Mouse (Mus musculus) forebrain, embryonic 12.5 days (tissue): Measurements from ENCODE around the gene Ppm1m. TPM values are rescaled to one million over a fixed set of nuclear protein-coding genes. Genes with fewer than 3 reads are reported as not detected.

Source experiments
- ATAC-seq: fragments of 200-750 bp; cut with Nextera tagmentation; 2 replicates; pipeline ENCODE4 v1.8.0; 2017; ENCODE audit warnings: moderate TSS enrichment; ENCODE audit not compliant: low FRiP score
- H3K27ac ChIP-seq: fragments of 300-500 bp; sonication (generic); 2 replicates; pipeline ENCODE4 v1.5.1; 2016; ENCODE audit warnings: mild to moderate bottlenecking
- H3K27me3 ChIP-seq: fragments of 300-500 bp; sonication (generic); 2 replicates; pipeline ENCODE4 v1.6.1; 2016; ENCODE audit warnings: mild to moderate bottlenecking
- H3K36me3 ChIP-seq: fragments of 300-500 bp; sonication (generic); replicated peaks from 2 replicates; pipeline ENCODE4 v1.6.1; 2016; ENCODE audit warnings: mild to moderate bottlenecking
- H3K4me1 ChIP-seq: fragments of 300-500 bp; sonication (generic); 2 replicates; pipeline ENCODE4 v1.6.1; 2016
- H3K4me2 ChIP-seq: fragments of 300-500 bp; sonication (generic); 2 replicates; pipeline ENCODE4 v1.6.1; 2016; ENCODE audit warnings: mild to moderate bottlenecking, moderate library complexity
- H3K4me3 ChIP-seq: fragments of 300-500 bp; sonication (generic); replicated peaks from 2 replicates; pipeline ENCODE4 v1.5.1; 2016; ENCODE audit warnings: mild to moderate bottlenecking
- H3K9ac ChIP-seq: fragments of 300-500 bp; sonication (generic); 2 replicates; pipeline ENCODE4 v1.6.1; 2016; ENCODE audit warnings: mild to moderate bottlenecking
- H3K9me3 ChIP-seq: fragments of 300-500 bp; sonication (generic); 2 replicates; pipeline ENCODE4 v1.6.1; 2016
- WGBS: fragments of 180-500 bp; shearing (Covaris S2); methylation state at CpG from one replicate; pipeline ENCODE4 v1.1.7; 2016; 5-methylcytosine and 5-hydroxymethylcytosine counted together
- polyA plus RNA-seq: library from polyadenylated mRNA; unstranded; fragments of >200 nt; fragmentation: Nextera tagmentation; extraction: Ambion mirVana; gene quantifications from 2 replicates; pipeline ENCODE4 v1.2.1, GENCODE M21; 2016

The Ppm1m gene
- polyA plus RNA-seq, result 29.6 and 33.3 TPM in 2 replicates

DNA sequence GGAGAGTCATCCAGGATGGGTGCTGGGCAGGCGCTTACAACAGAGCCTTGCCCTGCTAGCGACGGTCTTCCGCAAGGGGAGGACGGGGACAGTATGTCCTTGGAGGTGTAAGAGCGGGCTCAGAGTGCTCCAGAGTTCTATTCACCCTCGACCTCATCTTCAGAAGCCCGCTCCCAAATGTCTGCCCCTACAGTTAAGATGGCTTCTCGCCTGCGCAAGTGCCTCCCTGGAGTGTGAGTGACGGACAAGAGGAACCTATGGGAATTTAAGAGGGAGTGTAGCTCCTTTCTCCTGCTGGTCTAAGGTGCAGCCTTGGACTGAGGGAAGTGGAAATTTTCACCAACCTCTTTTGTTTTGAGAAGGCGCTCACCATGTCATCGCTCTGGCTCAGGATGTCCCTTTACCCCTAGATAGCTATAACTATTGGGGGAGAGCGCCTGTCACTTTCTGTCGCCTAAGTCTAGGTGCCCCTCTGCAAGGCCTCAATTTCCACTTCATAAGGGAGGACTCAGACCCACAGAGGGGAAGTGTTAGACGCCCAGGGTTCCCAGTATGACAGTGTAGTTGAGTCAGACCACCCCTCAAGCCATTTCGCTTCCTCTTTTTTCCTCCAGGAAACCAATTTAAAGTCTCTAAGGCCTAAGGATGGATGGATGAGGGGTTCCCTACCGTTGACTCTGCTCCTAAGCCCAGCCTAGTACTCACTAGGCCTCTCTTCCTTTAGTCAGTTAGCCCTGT, at the start of gene Ppm1m:
Ppm1m (minus strand) TSS at position 212 of the 738 bp plus-strand sequence.
- Histone ChIP-seq H3K27me3 (0 out of 2 replicates have a peak, but pooled peaks cover 7% of the 10 kb centered on the region), H3K36me3 (peaks cover 10% of the 10 kb centered on the region), H3K9me3 (no peaks in the 10 kb centered on the region), H3K4me3 (peak within 1 kb of the TSS; percentile 73), H3K9ac (peak within 1 kb of the TSS; percentile 75), H3K4me1 (peaks cover 42% of the 10 kb centered on the region), H3K27ac (no peak within 1 kb of the TSS), H3K4me2 (peak within 1 kb of the TSS; percentile 75)
- ATAC-seq, result peak; percentile 0; the same call in 1 of the 2 replicates
- WGBS, result 43% methylated on average over 18 of the region's 18 CpGs

DNA sequence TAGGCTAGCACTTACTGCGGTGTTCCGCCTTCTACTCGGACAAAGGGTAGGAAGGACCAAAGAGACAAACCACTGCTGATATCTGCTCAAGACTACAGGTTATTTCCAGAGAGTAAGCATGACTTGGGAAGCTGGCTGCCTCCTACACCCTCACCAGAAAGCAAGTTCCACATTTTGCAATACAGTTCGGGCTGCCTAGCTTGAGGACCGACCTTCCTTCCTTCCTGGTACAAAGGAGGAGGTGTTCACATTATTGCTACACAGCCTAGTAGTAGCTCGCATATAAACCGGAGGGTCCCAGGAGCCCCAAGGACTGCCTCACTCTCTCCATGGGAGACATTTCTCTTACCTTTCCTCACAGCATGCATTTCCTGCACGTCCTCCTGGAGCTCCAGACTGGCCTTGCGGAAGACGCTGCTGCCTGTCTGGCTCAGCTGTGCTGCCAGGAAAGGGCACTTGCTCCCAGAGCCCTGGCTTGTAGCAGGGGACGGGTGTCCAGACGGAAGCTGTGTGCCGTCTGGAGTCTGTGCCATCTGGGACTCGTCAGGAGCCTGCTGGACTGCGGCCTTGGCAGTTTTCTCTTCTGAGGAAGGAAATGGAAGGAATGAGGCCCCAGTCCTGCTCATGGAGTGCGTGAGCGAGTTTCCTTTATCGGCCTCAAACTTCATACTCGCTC, 43.4 kb upstream of the Ppm1m start:
- 83% methylated on average over 19 of the region's 19 CpGs for WGBS
- Histone ChIP-seq H3K27ac (0 out of 2 replicates have a peak overlapping the region, but pooled peaks have one; percentile 6), H3K9me3 (no peaks in the 10 kb centered on the region), H3K4me2 (no peak overlapping the region), H3K36me3 (peaks cover 56% of the 10 kb centered on the region), H3K4me3 (no peak overlapping the region), H3K27me3 (no peaks in the 10 kb centered on the region), H3K4me1 (peaks cover 16% of the 10 kb centered on the region), H3K9ac (no peak overlapping the region)
- ATAC-seq, result no peak

DNA sequence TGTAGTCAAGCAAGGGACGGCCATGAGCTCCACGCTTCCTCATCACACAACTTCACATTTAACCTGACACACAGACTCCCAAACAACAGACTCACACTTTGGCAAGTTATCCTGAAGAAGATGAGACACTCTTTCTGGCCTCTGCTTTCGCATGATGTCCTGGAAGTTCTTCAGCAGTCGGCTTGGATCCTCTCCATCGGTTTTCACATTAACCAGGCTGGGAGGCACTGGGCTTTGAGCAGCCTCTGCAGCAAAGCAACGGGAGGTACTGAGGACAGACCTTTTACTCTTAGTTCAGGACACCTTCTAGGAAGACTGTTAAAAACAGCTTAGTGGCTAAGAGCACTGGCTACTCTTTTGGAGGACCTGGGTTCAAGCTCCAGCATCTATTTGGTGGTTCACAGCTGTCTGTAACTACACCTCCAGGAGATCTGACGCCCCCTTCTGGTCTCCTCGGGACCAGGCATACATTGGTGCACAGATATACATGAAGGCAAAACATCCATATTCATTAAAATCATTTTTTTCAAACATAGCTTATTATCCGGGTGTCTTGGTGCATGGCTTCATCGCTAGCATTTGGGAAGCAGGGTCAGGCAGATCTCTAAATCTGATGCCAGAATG, 42.1 kb upstream of the Ppm1m start:
- ATAC-seq, result no peak
- Histone ChIP-seq H3K4me3 (no peak overlapping the region), H3K9me3 (no peaks in the 10 kb centered on the region), H3K4me1 (peaks cover 8% of the 10 kb centered on the region), H3K4me2 (no peak overlapping the region), H3K27ac (no peak overlapping the region), H3K9ac (no peak overlapping the region), H3K36me3 (peaks cover 69% of the 10 kb centered on the region), H3K27me3 (no peaks in the 10 kb centered on the region)
- 88% methylated on average over 10 of the region's 10 CpGs for WGBS

DNA sequence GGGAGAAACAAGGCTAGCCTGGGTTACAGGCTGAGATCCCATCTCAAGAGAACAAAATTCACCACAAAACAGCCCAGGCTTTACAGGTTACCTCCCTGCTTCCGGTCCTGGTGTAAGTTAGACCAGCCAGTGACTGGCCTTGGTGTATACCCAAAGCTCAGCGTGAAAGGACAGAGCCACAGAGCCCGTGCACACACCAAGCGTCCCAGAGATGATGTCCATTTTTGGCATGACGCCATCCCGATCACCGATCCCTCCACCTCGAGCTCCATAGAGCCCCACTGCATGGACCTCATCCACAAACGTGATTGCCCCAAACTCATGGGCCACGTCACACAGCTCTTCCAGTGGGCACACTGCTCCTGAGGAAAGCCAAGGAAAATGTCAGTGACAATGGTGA, 38.3 kb upstream of the Ppm1m start:
- no peak overlapping the region for H3K4me2 ChIP-seq
- no peak overlapping the region for H3K4me3 ChIP-seq
- no peaks in the 10 kb centered on the region for H3K9me3 ChIP-seq
- 93% methylated on average over 10 of the region's 10 CpGs for WGBS
- H3K36me3 ChIP-seq, result peaks cover 98% of the 10 kb centered on the region
- no peaks in the 10 kb centered on the region for H3K4me1 ChIP-seq
- ATAC-seq, result no peak
- no peak overlapping the region for H3K9ac ChIP-seq
- no peaks in the 10 kb centered on the region for H3K27me3 ChIP-seq
- H3K27ac ChIP-seq, result no peak overlapping the region

DNA sequence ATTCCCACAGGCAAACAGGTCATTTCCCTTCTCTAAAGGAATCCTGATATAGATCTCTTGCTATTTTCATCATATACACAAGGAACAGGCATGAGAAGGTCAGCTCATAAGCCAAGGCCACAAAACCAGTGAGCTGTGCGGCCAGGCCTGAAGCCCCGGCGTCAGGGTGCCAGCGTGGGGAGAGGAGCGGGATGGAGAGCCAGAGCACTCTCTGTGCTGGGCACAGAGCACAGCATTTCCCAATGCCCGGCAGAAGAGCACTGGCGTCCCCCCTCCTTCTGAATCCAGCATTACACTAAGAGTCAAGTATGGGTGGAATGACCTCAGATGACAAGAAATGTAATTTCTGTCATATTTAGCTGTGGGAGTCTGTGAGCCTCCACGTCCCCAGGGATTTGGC, 37.9 kb upstream of the Ppm1m start:
- H3K4me3 ChIP-seq, result no peak overlapping the region
- H3K27ac ChIP-seq, result no peak overlapping the region
- no peaks in the 10 kb centered on the region for H3K27me3 ChIP-seq
- 91% methylated on average over 8 of the region's 8 CpGs for WGBS
- H3K36me3 ChIP-seq, result peaks cover 98% of the 10 kb centered on the region
- H3K9ac ChIP-seq, result no peak overlapping the region
- H3K9me3 ChIP-seq, result no peaks in the 10 kb centered on the region
- ATAC-seq, result no peak
- H3K4me1 ChIP-seq, result no peaks in the 10 kb centered on the region
- H3K4me2 ChIP-seq, result no peak overlapping the region

DNA sequence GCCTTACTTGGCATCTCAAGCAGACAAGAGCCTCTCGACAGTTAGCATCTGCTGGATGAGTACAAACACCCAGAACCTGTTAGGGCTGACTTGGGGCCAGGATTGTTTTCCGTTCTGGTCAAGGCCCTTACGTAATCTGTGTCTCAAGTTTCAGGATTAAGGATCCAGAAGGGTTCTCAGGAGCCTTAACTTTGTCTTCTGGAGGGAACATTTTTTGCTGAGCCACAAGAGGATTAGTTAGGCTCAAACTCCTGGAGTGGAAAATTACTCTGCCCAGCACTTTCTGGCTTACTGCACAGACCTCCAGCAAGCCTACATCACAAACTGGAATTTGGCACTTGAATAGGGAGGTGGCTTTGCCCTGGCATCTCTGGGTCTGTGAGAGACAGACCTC, 37.3 kb upstream of the Ppm1m start:
- Histone ChIP-seq H3K4me1 (no peaks in the 10 kb centered on the region), H3K27me3 (no peaks in the 10 kb centered on the region), H3K4me2 (no peak overlapping the region), H3K36me3 (peaks cover 95% of the 10 kb centered on the region), H3K9ac (no peak overlapping the region), H3K9me3 (no peaks in the 10 kb centered on the region), H3K4me3 (no peak overlapping the region), H3K27ac (no peak overlapping the region)
- no peak for ATAC-seq
- 82% methylated on average over 3 of the region's 3 CpGs for WGBS

DNA sequence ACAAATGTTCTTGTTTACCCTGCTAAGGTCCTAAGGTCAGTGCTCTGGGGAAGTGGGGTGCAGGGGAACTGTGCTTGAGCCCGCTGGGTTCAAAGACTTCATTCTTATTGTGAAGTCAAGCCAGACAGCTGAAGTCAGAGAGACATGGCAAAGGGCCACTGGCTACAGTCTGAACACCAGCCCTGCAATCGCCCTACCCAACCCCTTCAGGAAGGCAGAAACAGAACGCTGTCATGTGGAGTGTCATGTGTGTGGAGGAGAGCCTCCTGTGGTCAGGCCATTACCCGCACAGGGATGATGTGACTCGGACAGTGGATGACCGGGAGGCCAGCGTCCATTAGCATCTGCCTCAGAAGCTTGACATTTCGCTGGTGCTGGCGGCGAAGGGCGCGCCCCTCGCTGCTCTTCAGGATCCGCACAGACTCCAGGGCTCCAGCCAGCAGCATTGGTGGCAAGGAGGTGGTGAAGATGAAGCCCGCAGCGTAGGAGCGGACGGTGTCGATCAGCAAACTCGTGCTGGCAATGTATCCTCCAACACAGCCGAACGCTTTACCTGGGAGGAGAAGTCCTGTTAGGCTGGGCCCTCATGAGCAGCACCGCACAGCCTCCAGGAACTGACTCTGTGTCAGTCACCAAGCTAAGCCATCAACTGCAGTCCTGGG, 36.7 kb upstream of the Ppm1m start:
- no peak for ATAC-seq
- H3K9ac ChIP-seq, result no peak overlapping the region
- no peak overlapping the region for H3K4me3 ChIP-seq
- H3K27me3 ChIP-seq, result no peaks in the 10 kb centered on the region
- H3K27ac ChIP-seq, result no peak overlapping the region
- H3K4me1 ChIP-seq, result no peaks in the 10 kb centered on the region
- WGBS, result 94% methylated on average over 23 of the region's 23 CpGs
- no peaks in the 10 kb centered on the region for H3K9me3 ChIP-seq
- H3K36me3 ChIP-seq, result peaks cover 90% of the 10 kb centered on the region
- H3K4me2 ChIP-seq, result no peak overlapping the region

DNA sequence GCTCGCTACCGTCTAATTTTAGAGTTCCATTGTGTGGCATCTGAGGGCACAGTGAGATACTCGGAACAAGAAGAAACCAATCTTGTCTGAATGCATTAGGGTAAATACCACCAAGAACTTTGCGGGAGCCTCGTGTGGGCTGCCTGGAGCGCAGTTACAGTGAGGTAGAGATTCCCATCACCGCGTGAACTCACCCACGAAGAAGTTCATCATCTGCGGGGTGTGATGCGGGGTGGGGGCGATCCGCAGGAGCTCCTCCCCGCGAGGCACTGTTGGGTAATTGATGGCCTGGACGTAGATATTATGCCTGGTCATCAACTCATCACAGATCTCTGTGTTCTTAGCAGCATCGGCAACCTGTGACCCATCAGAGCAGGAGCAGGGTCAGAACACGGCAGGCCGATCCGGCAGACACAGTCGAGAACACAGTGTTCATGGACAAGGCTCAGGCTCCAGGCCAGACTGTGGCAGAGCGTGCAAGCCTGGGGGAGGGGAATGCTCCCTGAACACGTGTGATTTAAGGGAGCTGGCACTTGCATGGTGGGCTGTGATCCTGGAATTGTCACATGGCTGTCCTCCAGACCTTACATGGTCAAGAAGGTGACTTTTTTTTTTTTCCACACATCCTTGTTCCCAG, 35.8 kb upstream of the Ppm1m start:
- WGBS, result 92% methylated on average over 23 of the region's 23 CpGs
- Histone ChIP-seq H3K27me3 (no peaks in the 10 kb centered on the region), H3K4me2 (no peak overlapping the region), H3K36me3 (peaks cover 81% of the 10 kb centered on the region), H3K4me1 (no peaks in the 10 kb centered on the region), H3K4me3 (no peak overlapping the region), H3K9me3 (no peaks in the 10 kb centered on the region), H3K9ac (no peak overlapping the region), H3K27ac (no peak overlapping the region)
- no peak for ATAC-seq

DNA sequence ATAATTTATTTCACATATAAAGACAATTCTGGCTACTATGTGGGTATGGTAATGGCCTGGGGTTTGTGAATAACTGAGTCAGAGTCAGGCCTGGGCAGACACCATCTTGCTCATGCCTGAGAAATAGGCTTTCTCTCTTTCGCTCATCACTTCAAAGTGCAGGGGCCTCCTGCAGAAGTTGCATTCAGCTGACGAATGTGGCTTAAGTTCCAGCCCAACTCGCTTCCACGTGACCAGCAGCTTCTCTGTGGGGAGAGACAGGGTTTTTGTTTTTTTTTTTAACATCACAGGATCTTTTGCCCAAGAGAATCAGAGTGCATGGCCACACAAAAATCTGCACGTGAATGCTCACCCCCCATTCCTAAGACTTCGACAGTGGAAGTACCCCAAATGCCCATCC, 34.4 kb upstream of the Ppm1m start:
- no peak for ATAC-seq

DNA sequence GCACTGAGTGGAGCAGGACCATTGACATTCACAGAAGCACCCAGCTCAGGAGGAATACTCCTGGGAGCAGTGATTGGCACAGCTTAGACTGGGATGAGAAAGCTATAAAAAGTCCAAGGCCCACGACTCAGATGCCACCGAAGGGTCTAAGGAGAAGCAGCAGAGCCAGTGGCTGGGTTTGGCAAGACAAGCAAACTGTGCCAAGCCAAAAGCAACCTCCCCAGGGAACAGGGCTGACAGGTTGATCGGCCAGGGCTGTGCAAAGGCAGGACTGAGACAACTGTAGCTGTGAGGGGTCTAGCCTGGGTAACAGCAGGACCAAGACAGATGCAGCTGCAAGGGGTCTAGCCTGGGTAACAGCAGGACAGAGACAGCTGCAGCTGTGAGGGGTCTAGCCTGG, 33.4 kb upstream of the Ppm1m start:
- Histone ChIP-seq H3K9me3 (no peaks in the 10 kb centered on the region), H3K27ac (no peak overlapping the region), H3K4me3 (no peak overlapping the region), H3K4me2 (no peak overlapping the region), H3K4me1 (no peaks in the 10 kb centered on the region), H3K9ac (no peak overlapping the region), H3K27me3 (no peaks in the 10 kb centered on the region; the same call in 1 of the 2 replicates), H3K36me3 (peaks cover 57% of the 10 kb centered on the region)
- WGBS, result 91% methylated on average over 3 of the region's 3 CpGs
- ATAC-seq, result no peak

More for the DNA sequence above, 34.4 kb upstream of the Ppm1m start:
- WGBS, result 80% methylated on average over 6 of the region's 6 CpGs
- Histone ChIP-seq H3K27me3 (no peaks in the 10 kb centered on the region), H3K4me3 (no peak overlapping the region), H3K36me3 (peaks cover 67% of the 10 kb centered on the region), H3K9me3 (no peaks in the 10 kb centered on the region), H3K27ac (no peak overlapping the region), H3K4me2 (no peak overlapping the region), H3K9ac (no peak overlapping the region), H3K4me1 (no peaks in the 10 kb centered on the region)

DNA sequence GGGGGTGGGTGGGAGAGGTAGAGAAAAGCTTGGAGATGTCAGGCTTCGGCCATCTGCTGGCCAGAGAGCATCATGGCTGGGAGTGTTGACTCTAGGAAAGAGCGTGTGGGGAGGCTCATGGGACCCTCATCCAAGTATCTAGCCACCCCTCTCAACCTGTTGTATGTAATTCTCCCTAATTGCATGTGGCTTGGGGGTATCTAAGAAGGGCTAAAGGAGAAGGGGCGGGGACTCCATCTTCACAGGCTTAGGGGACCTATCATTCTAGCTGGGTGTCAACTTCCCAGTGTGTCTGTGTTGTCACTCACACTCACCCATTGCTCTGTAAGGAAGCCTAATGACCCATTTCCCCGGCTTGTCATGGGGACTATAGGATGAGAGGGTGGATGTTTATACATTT, 32.3 kb upstream of the Ppm1m start:
- H3K36me3 ChIP-seq, result peaks cover 46% of the 10 kb centered on the region
- ATAC-seq, result no peak
- H3K27ac ChIP-seq, result no peak overlapping the region
- 78% methylated on average over 4 of the region's 4 CpGs for WGBS
- H3K27me3 ChIP-seq, result peaks cover 3% of the 10 kb centered on the region
- no peaks in the 10 kb centered on the region for H3K9me3 ChIP-seq
- H3K9ac ChIP-seq, result no peak overlapping the region
- H3K4me3 ChIP-seq, result no peak overlapping the region
- no peaks in the 10 kb centered on the region for H3K4me1 ChIP-seq
- H3K4me2 ChIP-seq, result no peak overlapping the region

DNA sequence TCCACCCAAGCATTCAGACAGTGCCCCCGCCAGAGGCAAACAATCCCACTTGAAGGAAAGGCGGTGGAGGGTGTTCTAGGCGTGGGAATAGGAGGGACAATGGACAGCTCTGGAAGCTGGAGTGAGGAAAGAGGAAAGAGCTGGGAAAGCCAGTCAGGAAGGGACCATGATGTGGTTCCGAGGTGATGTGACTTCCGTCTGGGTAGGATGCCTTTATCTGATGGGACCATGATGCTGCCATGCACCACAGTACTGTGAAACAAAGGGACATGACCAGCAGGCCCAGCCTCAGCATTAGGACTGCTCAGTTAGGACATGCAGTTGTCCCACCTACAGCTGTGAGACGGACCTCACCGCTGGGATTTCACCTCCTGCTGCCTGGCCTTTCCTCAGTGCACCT, 31.7 kb upstream of the Ppm1m start:
- Histone ChIP-seq H3K4me1 (no peaks in the 10 kb centered on the region; the same call in 1 of the 2 replicates), H3K4me2 (no peak overlapping the region), H3K27me3 (peaks cover 9% of the 10 kb centered on the region), H3K36me3 (peaks cover 40% of the 10 kb centered on the region), H3K27ac (no peak overlapping the region), H3K9me3 (no peaks in the 10 kb centered on the region), H3K4me3 (no peak overlapping the region), H3K9ac (no peak overlapping the region)
- no peak for ATAC-seq
- WGBS, result 81% methylated on average over 7 of the region's 7 CpGs
